26 mouse cellular contexts compared by ENCODE assay signal in the genomic region with DNA sequence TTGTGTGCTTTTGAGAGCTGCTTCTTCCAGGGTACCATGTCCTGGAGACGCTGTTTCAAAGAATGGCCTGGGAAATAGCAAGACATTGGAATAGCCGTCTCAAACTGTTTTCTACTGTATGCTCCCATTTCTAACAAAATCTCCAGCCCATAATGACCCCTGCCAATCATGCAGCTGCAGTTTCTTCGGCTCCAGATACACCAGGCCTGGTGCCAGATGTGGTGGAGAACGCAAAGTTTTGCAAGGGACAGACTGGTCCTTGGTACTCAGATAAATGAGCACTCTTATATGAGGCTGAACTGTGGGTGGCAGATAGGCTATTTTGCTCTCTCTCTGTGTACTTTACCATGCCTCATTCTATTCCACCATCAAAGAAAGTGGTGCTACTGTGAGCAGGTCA. TPM values are rescaled to one million over a fixed set of nuclear protein-coding genes. Genes with fewer than 3 reads are reported as not detected.
DNase-seq lines count a peak whose midpoint lies in the region; ATAC-seq and TF ChIP-seq lines count a peak whose summit lies in the region.
"Had no signal": no experiment of that assay in that cellular context is flagged by ENCODE, and none has a peak within 500 bp of the region (broad histone marks: within the 10 kb centered on the region; RNA-seq: fewer than 3 reads in every experiment).

No protein-coding gene starts in this region.

- H3K27me3 ChIP-seq in hindbrain, embryonic 12.5 days = no peaks in the 10 kb centered on the region
- no peaks in the 10 kb centered on the region for H3K27me3 ChIP-seq in hindbrain, postnatal 0 days (ENCODE audit: insufficient read depth, low read length)
- no peaks in the 10 kb centered on the region for H3K27me3 ChIP-seq in midbrain, embryonic 15.5 days (replicated peaks)
- no peaks in the 10 kb centered on the region for H3K27me3 ChIP-seq in midbrain, embryonic 14.5 days (ENCODE audit: control insufficient read depth, insufficient read depth, low read length)
- H3K27me3 ChIP-seq: embryonic facial prominence, embryonic 12.5 days; embryonic facial prominence, embryonic 15.5 days; heart, embryonic 12.5 days; heart, embryonic 15.5 days; hindbrain, embryonic 15.5 days had no signal

- WGBS in hindbrain, embryonic 12.5 days = 58% methylated on average over 4 of the region's 4 CpGs
- WGBS in hindbrain, postnatal 0 days = 48% methylated on average over 4 of the region's 4 CpGs
- WGBS in midbrain, embryonic 15.5 days = 62% methylated on average over 4 of the region's 4 CpGs
- 74% methylated on average over 4 of the region's 4 CpGs for WGBS in midbrain, embryonic 14.5 days

- 0 out of 2 replicates have a peak, but pooled peaks cover 7% of the 10 kb centered on the region for H3K4me1 ChIP-seq in hindbrain, embryonic 12.5 days
- no peaks in the 10 kb centered on the region for H3K4me1 ChIP-seq in hindbrain, postnatal 0 days (ENCODE audit: insufficient read depth, low read length)
- H3K4me1 ChIP-seq in midbrain, embryonic 15.5 days = no peaks in the 10 kb centered on the region
- no peaks in the 10 kb centered on the region for H3K4me1 ChIP-seq in midbrain, embryonic 14.5 days (ENCODE audit: control insufficient read depth, insufficient read depth, low read length)
- H3K4me1 ChIP-seq: embryonic facial prominence, embryonic 12.5 days; heart, embryonic 12.5 days had no signal

- 0 out of 2 replicates have a peak overlapping the region, but pooled peaks have one; percentile 12 for H3K27ac ChIP-seq in hindbrain, embryonic 12.5 days
- H3K27ac ChIP-seq in hindbrain, postnatal 0 days = no peak overlapping the region
- H3K27ac ChIP-seq in midbrain, embryonic 15.5 days = no peak overlapping the region
- H3K27ac ChIP-seq in midbrain, embryonic 14.5 days (replicated peaks; ENCODE audit: low read depth, low read length) = no peak overlapping the region
- H3K27ac ChIP-seq: embryonic facial prominence, embryonic 12.5 days; embryonic facial prominence, embryonic 15.5 days; gastrocnemius, adult 2 months; heart, embryonic 15.5 days; hindbrain, embryonic 15.5 days had no signal

- TF ChIP-seq CTCF in hindbrain, postnatal 0 days (IDR thresholded peaks at IDR 0.05; ENCODE audit: low read depth) = no peak

- no peak for ATAC-seq in hindbrain, embryonic 12.5 days (ENCODE audit: low FRiP score)
- no peak for ATAC-seq in hindbrain, postnatal 0 days
- ATAC-seq in midbrain, embryonic 15.5 days (replicated peaks) = peak; percentile 51; the same call in 1 of the 2 replicates
- ATAC-seq in midbrain, embryonic 14.5 days (ENCODE audit: low FRiP score, low TSS enrichment) = no peak
- ATAC-seq: activated CD4-positive, CD25-positive, alpha-beta regulatory T cell, adult 4 months; forebrain, embryonic 14.5 days; forebrain, postnatal 0 days; inflammation-experienced regulatory T-cells, adult 6 months; intestine, embryonic 16.5 days had no signal

- H3K36me3 ChIP-seq in hindbrain, embryonic 12.5 days = no peaks in the 10 kb centered on the region
- no peaks in the 10 kb centered on the region for H3K36me3 ChIP-seq in hindbrain, postnatal 0 days (ENCODE audit: insufficient read depth, low read length)
- no peaks in the 10 kb centered on the region for H3K36me3 ChIP-seq in midbrain, embryonic 15.5 days (replicated peaks)
- no peaks in the 10 kb centered on the region for H3K36me3 ChIP-seq in midbrain, embryonic 14.5 days (ENCODE audit: control insufficient read depth, insufficient read depth, low read length)
- H3K36me3 ChIP-seq: embryonic facial prominence, embryonic 12.5 days; embryonic facial prominence, embryonic 15.5 days; heart, embryonic 12.5 days; heart, embryonic 15.5 days; hindbrain, embryonic 15.5 days had no signal

- no peak overlapping the region for H3K9ac ChIP-seq in hindbrain, embryonic 12.5 days
- H3K9ac ChIP-seq in hindbrain, postnatal 0 days (replicated peaks; ENCODE audit: low read length) = no peak overlapping the region
- no peak overlapping the region for H3K9ac ChIP-seq in midbrain, embryonic 15.5 days
- H3K9ac ChIP-seq in midbrain, embryonic 14.5 days (replicated peaks; ENCODE audit: low read length) = no peak overlapping the region
- H3K9ac ChIP-seq: embryonic facial prominence, embryonic 12.5 days; embryonic facial prominence, embryonic 15.5 days; forebrain, postnatal 0 days; heart, embryonic 12.5 days; heart, embryonic 15.5 days; hindbrain, embryonic 15.5 days had no signal

- peak; percentile 12 for DNase-seq in adrenal gland, postnatal 10 days
- DNase-seq in adrenal gland, postnatal 25 days = no peak
- no peak for DNase-seq in hindbrain, postnatal 0 days (ENCODE audit: low spot score)
- no peak for DNase-seq in midbrain, embryonic 14.5 days
- DNase-seq in cerebellum, adult 11 months = no peak
- DNase-seq: adrenal gland, postnatal 14 days; cerebellum, adult 2 months; cerebellum, adult 9-11 months; cerebellum, postnatal 25 days; forebrain, postnatal 0 days; gastrocnemius, adult 2 months; gastrocnemius, postnatal 14 days; heart, adult 18-20 months; heart, postnatal 10 days; heart, postnatal 4 days had no signal

- H3K4me3 ChIP-seq in hindbrain, embryonic 12.5 days = no peak overlapping the region
- no peak overlapping the region for H3K4me3 ChIP-seq in hindbrain, postnatal 0 days (ENCODE audit: low read length)
- H3K4me3 ChIP-seq in midbrain, embryonic 15.5 days = no peak overlapping the region
- no peak overlapping the region for H3K4me3 ChIP-seq in midbrain, embryonic 14.5 days (replicated peaks; ENCODE audit: low read depth, low read length)
- H3K4me3 ChIP-seq: embryonic facial prominence, embryonic 12.5 days; embryonic facial prominence, embryonic 15.5 days; gastrocnemius, adult 2 months; heart, embryonic 12.5 days; heart, embryonic 15.5 days; hindbrain, embryonic 15.5 days had no signal

- no peaks in the 10 kb centered on the region for H3K9me3 ChIP-seq in hindbrain, embryonic 12.5 days (replicated peaks)
- H3K9me3 ChIP-seq in hindbrain, postnatal 0 days (ENCODE audit: low read length) = no peaks in the 10 kb centered on the region
- H3K9me3 ChIP-seq in midbrain, embryonic 15.5 days = no peaks in the 10 kb centered on the region
- H3K9me3 ChIP-seq in midbrain, embryonic 14.5 days (ENCODE audit: control insufficient read depth, low read length) = no peaks in the 10 kb centered on the region
- H3K9me3 ChIP-seq: embryonic facial prominence, embryonic 12.5 days; embryonic facial prominence, embryonic 15.5 days; heart, embryonic 12.5 days; heart, embryonic 15.5 days; hindbrain, embryonic 15.5 days had no signal

- no peak overlapping the region for H3K4me2 ChIP-seq in hindbrain, embryonic 12.5 days (replicated peaks)
- H3K4me2 ChIP-seq in hindbrain, postnatal 0 days (ENCODE audit: low read depth, low read length) = no peak overlapping the region
- no peak overlapping the region for H3K4me2 ChIP-seq in midbrain, embryonic 15.5 days
- H3K4me2 ChIP-seq in midbrain, embryonic 14.5 days (ENCODE audit: low read length) = no peak overlapping the region
- H3K4me2 ChIP-seq: embryonic facial prominence, embryonic 12.5 days; embryonic facial prominence, embryonic 15.5 days; heart, embryonic 12.5 days; heart, embryonic 15.5 days; hindbrain, embryonic 15.5 days had no signal

RNA-seq across cellular contexts. Expression of a gene that starts 58.2 kb away (rescaled TPM):
- 10 to 100 TPM; 69.5 to 75.8 TPM for total RNA-seq in adrenal gland, postnatal 10 days (2021)
- total RNA-seq in adrenal gland, postnatal 25 days (2021) = 94.9 and 113 TPM in 2 replicates
- 21.4 and 22.0 TPM in 2 replicates for polyA plus RNA-seq in hindbrain, embryonic 12.5 days (2016; fragmentation: Nextera tagmentation; extraction: Ambion mirVana)
- total RNA-seq in hindbrain, postnatal 0 days (2014; rRNA removed) = 28.6 and 39.4 TPM in 2 replicates
- 13.6 and 14.5 TPM in 2 replicates for polyA plus RNA-seq in hindbrain, postnatal 0 days (2015; fragmentation: Nextera tagmentation; extraction: Ambion mirVana)
- polyA plus RNA-seq in midbrain, embryonic 15.5 days (2015; fragmentation: Nextera tagmentation; extraction: Ambion mirVana) = 9.6 and 10.6 TPM in 2 replicates
- 12.0 and 16.1 TPM in 2 replicates for polyA plus RNA-seq in midbrain, embryonic 14.5 days (2014; fragmentation: Nextera tagmentation; extraction: Ambion mirVana)
